Mouse (Mus musculus): ENCODE measurements around the gene Wnt8b. TPM values are rescaled to one million over a fixed set of nuclear protein-coding genes. Genes with fewer than 3 reads are reported as not detected.
A peak's percentile ranks its signal among the peaks of the same experiment; 100 is the strongest.
"Not testable (repeated sequence)": the region's sequence is repeated elsewhere in the genome, so short reads cannot be mapped to it uniquely, and the experiment has no call there.

Gene Wnt8b
- polyA plus RNA-seq, 1 experiment = not detected

GRCm38 (mm10) chr19:44460441-44460840 is 32.8 kb upstream of the Wnt8b start:
- WGBS = 82% methylated on average over 5 of the region's 5 CpGs
- Histone ChIP-seq H3K4me1 (ENCODE audit: control insufficient read depth, insufficient read depth, insufficient read length, low read length) (no peaks in the 10 kb centered on the region), H3K27ac (ENCODE audit: insufficient read depth, low read depth, low read length) (no peak overlapping the region), H3K36me3 (ENCODE audit: control insufficient read depth, insufficient read depth, low read length) (no peaks in the 10 kb centered on the region), H3K4me3 (ENCODE audit: low read depth, low read length) (no peak overlapping the region), H3K27me3 (ENCODE audit: control insufficient read depth, insufficient read depth, low read length) (no peaks in the 10 kb centered on the region; the same call in 1 of the 2 replicates)
- TF ChIP-seq CTCF (IDR thresholded peaks at IDR 0.05; ENCODE audit: extremely low read depth, insufficient read length, insufficient replicate concordance, low read depth, low read length) (no peak), POLR2A (IDR thresholded peaks at IDR 0.05; ENCODE audit: low read depth, low read length) (no peak)

- WGBS = 58% methylated on average over 4 of the region's 4 CpGs
- no peak for TF ChIP-seq CTCF (IDR thresholded peaks at IDR 0.05; ENCODE audit: extremely low read depth, insufficient read length, insufficient replicate concordance, low read depth, low read length)
- no peaks in the 10 kb centered on the region for H3K36me3 ChIP-seq (ENCODE audit: control insufficient read depth, insufficient read depth, low read length)
Measured at GRCm38 (mm10) chr19:44461500-44461899, 31.8 kb upstream of the Wnt8b start.

GRCm38 (mm10) chr19:44462141-44462540 is 31.1 kb upstream of the Wnt8b start:
- Histone ChIP-seq H3K27ac (ENCODE audit: insufficient read depth, low read depth, low read length) (no peak overlapping the region), H3K4me3 (ENCODE audit: low read depth, low read length) (no peak overlapping the region), H3K4me1 (ENCODE audit: control insufficient read depth, insufficient read depth, insufficient read length, low read length) (no peaks in the 10 kb centered on the region), H3K36me3 (ENCODE audit: control insufficient read depth, insufficient read depth, low read length) (no peaks in the 10 kb centered on the region), H3K27me3 (ENCODE audit: control insufficient read depth, insufficient read depth, low read length) (no peaks in the 10 kb centered on the region; the same call in 1 of the 2 replicates)
- TF ChIP-seq CTCF (IDR thresholded peaks at IDR 0.05; ENCODE audit: extremely low read depth, insufficient read length, insufficient replicate concordance, low read depth, low read length) = no peak
- TF ChIP-seq POLR2A (IDR thresholded peaks at IDR 0.05; ENCODE audit: low read depth, low read length) = no peak
- WGBS = 90% methylated on average over 4 of the region's 4 CpGs

More at GRCm38 (mm10) chr19:44461500-44461899, 31.8 kb upstream of the Wnt8b start:
- no peaks in the 10 kb centered on the region; the same call in 1 of the 2 replicates for H3K27me3 ChIP-seq (ENCODE audit: control insufficient read depth, insufficient read depth, low read length)
- no peaks in the 10 kb centered on the region for H3K4me1 ChIP-seq (ENCODE audit: control insufficient read depth, insufficient read depth, insufficient read length, low read length)
- H3K4me3 ChIP-seq (ENCODE audit: low read depth, low read length) = no peak overlapping the region
- H3K27ac ChIP-seq (ENCODE audit: insufficient read depth, low read depth, low read length) = no peak overlapping the region

GRCm38 (mm10) chr19:44465960-44466525 is 27.2 kb upstream of the Wnt8b start:
- 76% methylated on average over 14 of the region's 14 CpGs for WGBS
- H3K36me3 ChIP-seq (ENCODE audit: control insufficient read depth, insufficient read depth, low read length); H3K27me3 ChIP-seq (ENCODE audit: control insufficient read depth, insufficient read depth, low read length); H3K4me3 ChIP-seq (ENCODE audit: low read depth, low read length); H3K27ac ChIP-seq (ENCODE audit: insufficient read depth, low read depth, low read length); H3K4me1 ChIP-seq (ENCODE audit: control insufficient read depth, insufficient read depth, insufficient read length, low read length): not testable (repeated sequence)

GRCm38 (mm10) chr19:44474158-44474557 is 19.1 kb upstream of the Wnt8b start:
- H3K4me1 ChIP-seq (ENCODE audit: control insufficient read depth, insufficient read depth, insufficient read length, low read length) = no peaks in the 10 kb centered on the region
- H3K36me3 ChIP-seq (ENCODE audit: control insufficient read depth, insufficient read depth, low read length) = no peaks in the 10 kb centered on the region
- H3K27me3 ChIP-seq (ENCODE audit: control insufficient read depth, insufficient read depth, low read length) = no peaks in the 10 kb centered on the region
- 8% methylated on average over 10 of the region's 10 CpGs for WGBS
- TF ChIP-seq CTCF (IDR thresholded peaks at IDR 0.05; ENCODE audit: extremely low read depth, insufficient read length, insufficient replicate concordance, low read depth, low read length) (peak; percentile 72; the same call in 1 of the 2 replicates), POLR2A (IDR thresholded peaks at IDR 0.05; ENCODE audit: low read depth, low read length) (no peak)
- no peak overlapping the region for H3K4me3 ChIP-seq (ENCODE audit: low read depth, low read length)
- no peak overlapping the region for H3K27ac ChIP-seq (ENCODE audit: insufficient read depth, low read depth, low read length)

- H3K4me3 ChIP-seq (ENCODE audit: low read depth, low read length) = no peak overlapping the region
- TF ChIP-seq CTCF (IDR thresholded peaks at IDR 0.05; ENCODE audit: extremely low read depth, insufficient read length, insufficient replicate concordance, low read depth, low read length) (no peak), POLR2A (IDR thresholded peaks at IDR 0.05; ENCODE audit: low read depth, low read length) (no peak)
- H3K27ac ChIP-seq (ENCODE audit: insufficient read depth, low read depth, low read length) = no peak overlapping the region
- WGBS = 80% methylated on average over 6 of the region's 6 CpGs
- no peaks in the 10 kb centered on the region for H3K36me3 ChIP-seq (ENCODE audit: control insufficient read depth, insufficient read depth, low read length)
- H3K27me3 ChIP-seq (ENCODE audit: control insufficient read depth, insufficient read depth, low read length) = no peaks in the 10 kb centered on the region
- no peaks in the 10 kb centered on the region for H3K4me1 ChIP-seq (ENCODE audit: control insufficient read depth, insufficient read depth, insufficient read length, low read length)
Measured at GRCm38 (mm10) chr19:44475268-44475667, 18.0 kb upstream of the Wnt8b start.

GRCm38 (mm10) chr19:44476541-44476940 is 16.7 kb upstream of the Wnt8b start:
- H3K27ac ChIP-seq (ENCODE audit: insufficient read depth, low read depth, low read length) = no peak overlapping the region
- no peak for TF ChIP-seq CTCF (IDR thresholded peaks at IDR 0.05; ENCODE audit: extremely low read depth, insufficient read length, insufficient replicate concordance, low read depth, low read length)
- TF ChIP-seq POLR2A (IDR thresholded peaks at IDR 0.05; ENCODE audit: low read depth, low read length) = no peak

More at GRCm38 (mm10) chr19:44476541-44476940, 16.7 kb upstream of the Wnt8b start:
- Histone ChIP-seq H3K4me3 (ENCODE audit: low read depth, low read length) (no peak overlapping the region), H3K27me3 (ENCODE audit: control insufficient read depth, insufficient read depth, low read length) (no peaks in the 10 kb centered on the region), H3K36me3 (ENCODE audit: control insufficient read depth, insufficient read depth, low read length) (no peaks in the 10 kb centered on the region), H3K4me1 (ENCODE audit: control insufficient read depth, insufficient read depth, insufficient read length, low read length) (no peaks in the 10 kb centered on the region)
- 53% methylated on average over 3 of the region's 3 CpGs for WGBS

Data from small intestine, adult 2 months (tissue).